Mouse (Mus musculus): Measurements from ENCODE around the gene Elmo1. TPM values are rescaled to one million over a fixed set of nuclear protein-coding genes. Genes with fewer than 3 reads are reported as not detected.

Gene Elmo1
- total and polyA plus RNA-seq, 2 experiments from 2014 or later: 35.2 to 36.4 TPM

DNA sequence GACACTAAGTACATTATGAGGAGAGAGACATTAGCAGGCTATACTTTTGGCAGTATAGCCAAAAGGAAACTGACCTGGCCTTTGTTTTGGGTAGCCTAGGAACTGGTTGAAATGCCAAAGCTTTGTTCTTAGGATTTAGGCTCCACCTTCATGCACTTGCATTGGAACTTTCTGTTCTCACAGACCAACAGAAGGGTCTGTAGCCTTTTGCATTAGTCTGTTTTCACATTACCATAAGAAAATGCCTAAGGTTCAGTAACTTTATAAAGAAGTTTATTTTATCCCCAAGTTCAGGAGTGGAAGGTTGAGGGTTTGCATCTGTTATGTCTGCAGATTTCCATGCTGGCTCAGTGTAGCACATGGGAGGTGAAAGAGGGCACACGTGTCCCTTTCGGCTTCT, 15.6 kb downstream of the Elmo1 start:
- DNase-seq (ENCODE audit: low spot score) (no peak), ATAC-seq (ENCODE audit: low FRiP score) (no peak)
- Histone ChIP-seq H3K4me1 (ENCODE audit: insufficient read depth, low read length) (no peaks in the 10 kb centered on the region), H3K9me3 (ENCODE audit: low read length) (no peaks in the 10 kb centered on the region), H3K36me3 (ENCODE audit: insufficient read depth, low read length) (no peaks in the 10 kb centered on the region), H3K27ac (ENCODE audit: low read depth, low read length) (no peak overlapping the region), H3K4me2 (ENCODE audit: low read depth, low read length, poor library complexity, severe bottlenecking) (no peak overlapping the region), H3K27me3 (ENCODE audit: insufficient read depth, low read length) (no peaks in the 10 kb centered on the region), H3K4me3 (ENCODE audit: low read depth, low read length) (no peak overlapping the region), H3K9ac (replicated peaks; ENCODE audit: low read length, poor library complexity, severe bottlenecking) (no peak overlapping the region)
- no peak for TF ChIP-seq CTCF (IDR thresholded peaks at IDR 0.05)
- 93% methylated on average over 2 of the region's 2 CpGs for WGBS

DNA sequence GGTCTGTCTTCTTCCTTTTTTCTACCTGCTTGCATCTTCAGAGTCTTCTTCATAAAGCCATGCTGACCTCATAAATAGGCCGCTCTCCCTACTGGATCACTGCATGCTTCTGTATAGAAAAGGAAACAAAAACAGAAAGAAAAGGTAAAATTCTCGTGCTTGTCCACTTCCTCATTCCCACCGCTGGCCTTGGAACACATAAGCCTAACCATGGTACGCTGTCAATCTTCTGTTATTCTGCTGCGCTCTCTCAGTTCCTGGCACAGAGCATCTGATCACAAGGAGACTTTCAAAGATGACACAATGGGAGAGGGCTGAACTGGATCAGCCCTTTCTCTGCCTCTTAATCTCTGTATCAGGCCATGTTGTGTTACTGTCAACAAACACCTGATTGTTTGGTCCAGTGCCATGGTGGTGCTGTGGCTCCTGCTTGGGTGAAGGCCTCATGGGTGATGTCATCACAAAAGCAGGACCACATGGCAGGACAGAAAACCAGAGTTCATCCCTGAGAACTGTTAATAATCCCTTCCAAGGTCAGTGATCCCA, 17.6 kb downstream of the Elmo1 start:
- DNase-seq (ENCODE audit: low spot score): no peak
- Histone ChIP-seq H3K4me1 (ENCODE audit: insufficient read depth, low read length) (no peaks in the 10 kb centered on the region), H3K27me3 (ENCODE audit: insufficient read depth, low read length) (no peaks in the 10 kb centered on the region), H3K4me2 (ENCODE audit: low read depth, low read length, poor library complexity, severe bottlenecking) (no peak overlapping the region), H3K36me3 (ENCODE audit: insufficient read depth, low read length) (no peaks in the 10 kb centered on the region), H3K9ac (replicated peaks; ENCODE audit: low read length, poor library complexity, severe bottlenecking) (no peak overlapping the region), H3K27ac (ENCODE audit: low read depth, low read length) (no peak overlapping the region), H3K9me3 (ENCODE audit: low read length) (no peaks in the 10 kb centered on the region), H3K4me3 (ENCODE audit: low read depth, low read length) (no peak overlapping the region)
- WGBS: 86% methylated on average over 5 of the region's 5 CpGs
- no peak for TF ChIP-seq CTCF (IDR thresholded peaks at IDR 0.05)
- no peak for ATAC-seq (ENCODE audit: low FRiP score)

DNA sequence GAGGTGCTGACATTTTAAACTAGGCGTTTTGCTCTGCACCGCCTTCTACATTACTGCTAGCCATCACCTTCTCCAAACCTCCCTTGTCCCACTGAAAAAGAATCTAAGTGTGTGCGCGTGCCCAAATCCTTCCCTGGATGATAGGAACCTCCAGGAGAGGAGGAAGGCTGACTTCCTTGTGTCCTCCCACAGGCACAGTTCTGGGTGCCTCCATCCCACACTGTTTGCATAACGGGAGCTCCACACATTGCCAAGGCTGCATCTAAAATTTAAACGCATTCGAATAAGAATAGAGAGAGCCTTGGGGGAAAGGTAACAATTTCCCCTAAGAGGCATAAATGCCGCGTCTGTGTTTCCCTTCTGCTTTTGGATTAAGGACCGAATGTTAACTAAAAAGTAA, 18.6 kb downstream of the Elmo1 start:
- no peak for TF ChIP-seq CTCF (IDR thresholded peaks at IDR 0.05)
- H3K4me2 ChIP-seq (ENCODE audit: low read depth, low read length, poor library complexity, severe bottlenecking): no peak overlapping the region
- H3K9ac ChIP-seq (replicated peaks; ENCODE audit: low read length, poor library complexity, severe bottlenecking): no peak overlapping the region
- no peaks in the 10 kb centered on the region for H3K36me3 ChIP-seq (ENCODE audit: insufficient read depth, low read length)
- H3K4me3 ChIP-seq (ENCODE audit: low read depth, low read length): no peak overlapping the region
- H3K27ac ChIP-seq (ENCODE audit: low read depth, low read length): no peak overlapping the region
- DNase-seq (ENCODE audit: low spot score) (no peak), ATAC-seq (ENCODE audit: low FRiP score) (no peak)
- 35% methylated on average over 10 of the region's 10 CpGs for WGBS
- no peaks in the 10 kb centered on the region for H3K27me3 ChIP-seq (ENCODE audit: insufficient read depth, low read length)
- H3K9me3 ChIP-seq (ENCODE audit: low read length): no peaks in the 10 kb centered on the region
- no peaks in the 10 kb centered on the region for H3K4me1 ChIP-seq (ENCODE audit: insufficient read depth, low read length)

DNA sequence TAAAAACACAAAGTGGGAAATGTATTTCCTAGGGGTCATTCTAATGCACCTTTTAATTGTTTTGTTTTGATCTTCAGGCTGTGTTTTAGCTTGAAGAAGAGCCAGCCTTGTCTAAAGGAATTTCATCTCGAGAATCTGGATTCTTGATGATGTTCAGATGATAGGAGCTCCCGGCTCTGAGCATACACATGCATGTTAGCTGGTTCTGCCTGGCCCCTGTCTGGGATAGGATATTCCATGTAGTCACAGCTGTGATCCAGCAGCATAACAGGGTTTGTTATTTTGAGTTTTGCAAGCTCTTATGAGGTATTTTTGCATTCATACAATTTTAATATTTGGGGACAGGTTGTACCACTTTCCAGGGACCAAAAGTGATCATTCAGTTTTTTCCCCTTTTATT, 19.1 kb downstream of the Elmo1 start:
- H3K4me3 ChIP-seq (ENCODE audit: low read depth, low read length): no peak overlapping the region
- no peaks in the 10 kb centered on the region for H3K27me3 ChIP-seq (ENCODE audit: insufficient read depth, low read length)
- no peak for TF ChIP-seq CTCF (IDR thresholded peaks at IDR 0.05)
- H3K9ac ChIP-seq (replicated peaks; ENCODE audit: low read length, poor library complexity, severe bottlenecking): no peak overlapping the region
- WGBS: 27% methylated on average over 2 of the region's 2 CpGs
- no peaks in the 10 kb centered on the region for H3K4me1 ChIP-seq (ENCODE audit: insufficient read depth, low read length)
- ATAC-seq (ENCODE audit: low FRiP score) (no peak), DNase-seq (ENCODE audit: low spot score) (no peak)
- H3K9me3 ChIP-seq (ENCODE audit: low read length): no peaks in the 10 kb centered on the region
- no peaks in the 10 kb centered on the region for H3K36me3 ChIP-seq (ENCODE audit: insufficient read depth, low read length)
- H3K4me2 ChIP-seq (ENCODE audit: low read depth, low read length, poor library complexity, severe bottlenecking): no peak overlapping the region
- no peak overlapping the region for H3K27ac ChIP-seq (ENCODE audit: low read depth, low read length)

DNA sequence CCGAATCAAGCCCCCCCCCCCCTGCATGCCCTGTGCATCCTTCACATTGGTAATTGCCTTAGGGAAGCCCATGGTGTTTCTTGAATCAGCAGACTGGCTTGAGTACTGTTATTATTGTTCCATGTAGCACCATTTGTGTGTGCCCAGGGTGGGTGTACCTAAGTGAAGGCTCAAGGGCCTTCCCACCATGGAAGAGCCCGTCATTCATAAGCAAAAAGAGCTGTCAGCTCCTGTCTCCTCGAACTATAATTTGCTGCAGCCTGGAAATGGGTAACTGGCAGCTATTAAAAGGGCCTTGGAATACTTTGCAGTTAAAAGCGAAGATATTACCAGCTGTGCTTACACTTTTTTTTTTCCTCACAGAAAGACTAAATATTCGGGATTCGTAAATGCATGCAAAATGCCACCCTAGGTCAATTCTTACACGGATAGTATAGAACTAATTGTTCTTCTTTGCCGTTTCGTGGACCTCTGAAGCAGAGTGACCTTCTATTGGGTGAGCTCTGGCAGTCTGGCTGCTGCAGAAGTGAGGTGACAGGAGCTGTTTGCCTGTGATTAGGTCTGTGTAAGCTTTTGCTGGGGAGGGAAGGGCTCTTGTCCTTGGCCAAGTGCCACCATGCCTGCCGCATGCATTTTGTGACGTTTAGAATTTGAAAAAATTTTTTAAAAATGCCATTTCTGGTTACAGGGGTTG, 19.7 kb downstream of the Elmo1 start:
- Histone ChIP-seq H3K27me3 (ENCODE audit: insufficient read depth, low read length) (no peaks in the 10 kb centered on the region), H3K9ac (replicated peaks; ENCODE audit: low read length, poor library complexity, severe bottlenecking) (no peak overlapping the region), H3K9me3 (ENCODE audit: low read length) (no peaks in the 10 kb centered on the region), H3K4me1 (ENCODE audit: insufficient read depth, low read length) (no peaks in the 10 kb centered on the region), H3K4me3 (ENCODE audit: low read depth, low read length) (no peak overlapping the region), H3K27ac (ENCODE audit: low read depth, low read length) (no peak overlapping the region), H3K36me3 (ENCODE audit: insufficient read depth, low read length) (no peaks in the 10 kb centered on the region), H3K4me2 (ENCODE audit: low read depth, low read length, poor library complexity, severe bottlenecking) (no peak overlapping the region)
- ATAC-seq (ENCODE audit: low FRiP score) (no peak), DNase-seq (ENCODE audit: low spot score) (no peak)
- 59% methylated on average over 11 of the region's 11 CpGs for WGBS
- no peak for TF ChIP-seq CTCF (IDR thresholded peaks at IDR 0.05)

DNA sequence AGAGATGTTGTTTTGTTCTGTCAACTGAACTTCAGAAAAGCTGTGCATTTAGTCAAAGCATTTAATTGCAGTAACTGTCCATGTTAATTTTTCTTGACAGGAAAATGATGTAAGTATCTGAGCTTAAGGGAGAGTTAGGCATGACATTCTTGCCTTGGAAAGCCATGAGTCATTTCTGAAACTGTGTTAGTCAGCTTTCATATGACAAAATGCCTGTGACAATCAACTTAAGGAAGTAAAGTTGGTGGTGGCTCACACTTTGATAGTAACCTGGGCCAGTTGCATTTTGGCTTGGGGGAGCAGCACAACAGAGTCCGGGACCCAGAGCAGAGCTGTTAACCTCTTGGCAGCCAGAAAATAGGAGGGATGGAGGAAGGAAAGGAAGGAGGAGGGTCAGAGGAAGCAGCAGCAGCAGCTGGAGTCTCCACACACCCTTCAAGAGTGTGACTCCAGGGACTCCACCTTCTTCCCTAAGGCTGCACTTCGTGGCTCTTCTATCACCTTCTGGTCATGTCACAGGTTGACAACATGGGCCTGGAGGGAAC, 20.9 kb downstream of the Elmo1 start:
- TF ChIP-seq CTCF (IDR thresholded peaks at IDR 0.05): no peak
- H3K4me3 ChIP-seq (ENCODE audit: low read depth, low read length): no peak overlapping the region
- no peaks in the 10 kb centered on the region for H3K36me3 ChIP-seq (ENCODE audit: insufficient read depth, low read length)
- H3K9me3 ChIP-seq (ENCODE audit: low read length): no peaks in the 10 kb centered on the region
- WGBS: 83% methylated on average over 2 of the region's 2 CpGs
- no peak overlapping the region for H3K4me2 ChIP-seq (ENCODE audit: low read depth, low read length, poor library complexity, severe bottlenecking)
- H3K27me3 ChIP-seq (ENCODE audit: insufficient read depth, low read length): no peaks in the 10 kb centered on the region
- no peaks in the 10 kb centered on the region for H3K4me1 ChIP-seq (ENCODE audit: insufficient read depth, low read length)
- H3K9ac ChIP-seq (replicated peaks; ENCODE audit: low read length, poor library complexity, severe bottlenecking): no peak overlapping the region
- no peak overlapping the region for H3K27ac ChIP-seq (ENCODE audit: low read depth, low read length)
- DNase-seq (ENCODE audit: low spot score) (no peak), ATAC-seq (ENCODE audit: low FRiP score) (no peak)
